8 mouse cellular contexts compared by ENCODE assay signal in genomic region chr9:20520531-20521210, GRCm38 (mm10). TPM values are rescaled to one million over a fixed set of nuclear protein-coding genes. Genes with fewer than 3 reads are reported as not detected.
DNase-seq lines count a peak whose midpoint lies in the region; ATAC-seq and TF ChIP-seq lines count a peak whose summit lies in the region.

No protein-coding gene starts in this region.

- no peak for TF ChIP-seq EP300 in liver, postnatal 0 days (IDR thresholded peaks at IDR 0.05; ENCODE audit: low read depth)

- ATAC-seq in lung, embryonic 15.5 days (ENCODE audit: borderline replicate concordance, extremely low read depth, low FRiP score, low TSS enrichment): no peak; the same call in 1 of the 2 replicates
- ATAC-seq in liver, postnatal 0 days: no peak

- peaks cover 30% of the 10 kb centered on the region for H3K4me1 ChIP-seq in lung, embryonic 15.5 days
- peaks cover 25% of the 10 kb centered on the region for H3K4me1 ChIP-seq in liver, postnatal 0 days (ENCODE audit: insufficient read depth)

- peak overlapping the region; percentile 68 for H3K4me3 ChIP-seq in lung, embryonic 15.5 days
- H3K4me3 ChIP-seq in liver, postnatal 0 days (ENCODE audit: low read depth, low read length): peak overlapping the region; percentile 67

- H3K27me3 ChIP-seq in lung, embryonic 15.5 days: no peaks in the 10 kb centered on the region
- no peaks in the 10 kb centered on the region for H3K27me3 ChIP-seq in liver, postnatal 0 days (ENCODE audit: insufficient read depth, low read length)

- H3K27ac ChIP-seq in lung, embryonic 15.5 days: peak overlapping the region; percentile 98
- H3K27ac ChIP-seq in liver, postnatal 0 days (ENCODE audit: low read depth): peak overlapping the region; percentile 93

- TF ChIP-seq CTCF in liver, postnatal 0 days (IDR thresholded peaks at IDR 0.05; ENCODE audit: low read depth): no peak

- H3K9ac ChIP-seq in lung, embryonic 15.5 days: peak overlapping the region; percentile 86
- H3K9ac ChIP-seq in liver, postnatal 0 days (replicated peaks): peak overlapping the region; percentile 81

- no peaks in the 10 kb centered on the region for H3K9me3 ChIP-seq in lung, embryonic 15.5 days
- no peaks in the 10 kb centered on the region for H3K9me3 ChIP-seq in liver, postnatal 0 days (ENCODE audit: low read length)

- peak overlapping the region; percentile 69 for H3K4me2 ChIP-seq in lung, embryonic 15.5 days
- H3K4me2 ChIP-seq in liver, postnatal 0 days (ENCODE audit: low read depth, low read length): peak overlapping the region; percentile 84

- peaks cover 17% of the 10 kb centered on the region; the same call in 1 of the 2 replicates for H3K36me3 ChIP-seq in lung, embryonic 15.5 days
- 0 out of 2 replicates have a peak, but pooled peaks cover 4% of the 10 kb centered on the region for H3K36me3 ChIP-seq in liver, postnatal 0 days (replicated peaks; ENCODE audit: insufficient read depth, low read length)

- no peak for DNase-seq in lung, postnatal 36 days
- peak; percentile 40 for DNase-seq in ZHBTc4 (ENCODE audit: low read depth, low spot score)
- peak; percentile 26 for DNase-seq in forelimb bud, embryonic 11.5 days (ENCODE audit: low read depth, low spot score)
- no peak for DNase-seq in liver, postnatal 0 days
- no peak for DNase-seq in cerebellum, adult 11 months
- no peak for DNase-seq in right cerebral cortex, adult 2 months (ENCODE audit: low spot score in 2 of 2)
- no peak for DNase-seq in lung, postnatal 25 days (ENCODE audit: low spot score)

- WGBS in lung, embryonic 15.5 days: under 1% methylated on average over 17 of the region's 17 CpGs
- 1% methylated on average over 17 of the region's 17 CpGs for WGBS in liver, postnatal 0 days (ENCODE audit: insufficient replicate concordance)

RNA-seq across cellular contexts. Expression of gene Zfp266, which starts 0.5 kb away (rescaled TPM):
- polyA plus RNA-seq in lung, embryonic 15.5 days (2015; fragmentation: Nextera tagmentation; extraction: Ambion mirVana): 103 and 107 TPM in 2 replicates
- polyA plus RNA-seq in liver, postnatal 0 days (2015; fragmentation: Nextera tagmentation; extraction: Ambion mirVana): 9.2 and 9.7 TPM in 2 replicates

RNA-seq across cellular contexts. Expression of gene Zfp426, which starts 28.1 kb away (rescaled TPM):
- polyA plus RNA-seq in lung, embryonic 15.5 days (2015; fragmentation: Nextera tagmentation; extraction: Ambion mirVana): 19.2 and 22.8 TPM in 2 replicates
- polyA plus RNA-seq in liver, postnatal 0 days (2015; fragmentation: Nextera tagmentation; extraction: Ambion mirVana): 4.5 and 4.8 TPM in 2 replicates

Comparison
In these comparisons a context has a peak if more than half of its experiments do, and no peak if none do; other contexts are left out.
1. DNase-seq: peak in ZHBTc4 (single experiment) and forelimb bud, embryonic 11.5 days (single experiment); none in lung, postnatal 36 days (single experiment), liver, postnatal 0 days (single experiment), cerebellum, adult 11 months (single experiment), right cerebral cortex, adult 2 months (0 of 2) and lung, postnatal 25 days (single experiment).